Mouse (Mus musculus) midbrain, embryonic 13.5 days (tissue): ENCODE results near the gene Pdzrn4. TPM values are rescaled to one million over a fixed set of nuclear protein-coding genes. Genes with fewer than 3 reads are reported as not detected.

Source experiments
- ATAC-seq: fragments of 200-750 bp; cut with Nextera tagmentation; 2 replicates; pipeline ENCODE4 v1.8.0; 2017; ENCODE audit warnings: mild to moderate bottlenecking, moderate TSS enrichment, moderate library complexity
- H3K27ac ChIP-seq: fragments of 300-500 bp; sonication (generic); 2 replicates; pipeline ENCODE4 v1.5.1; 2015; ENCODE audit warnings: inconsistent platforms, mild to moderate bottlenecking, moderate library complexity
- H3K27me3 ChIP-seq: fragments of 300-500 bp; sonication (generic); 2 replicates; pipeline ENCODE4 v1.6.1; 2015; ENCODE audit warnings: mild to moderate bottlenecking, inconsistent platforms
- H3K36me3 ChIP-seq: fragments of 300-500 bp; sonication (generic); 2 replicates; pipeline ENCODE4 v1.6.1; 2015; ENCODE audit warnings: mild to moderate bottlenecking, inconsistent platforms
- H3K4me1 ChIP-seq: fragments of 300-500 bp; sonication (generic); replicated peaks from 2 replicates; pipeline ENCODE4 v1.6.1; 2015; ENCODE audit warnings: inconsistent platforms
- H3K4me2 ChIP-seq: fragments of 300-500 bp; sonication (generic); replicated peaks from 2 replicates; pipeline ENCODE4 v1.6.1; 2015; ENCODE audit warnings: moderate library complexity, mild to moderate bottlenecking, inconsistent platforms
- H3K4me3 ChIP-seq: fragments of 300-500 bp; sonication (generic); replicated peaks from 2 replicates; pipeline ENCODE4 v1.5.1; 2015; ENCODE audit warnings: mild to moderate bottlenecking, inconsistent platforms
- H3K9ac ChIP-seq: fragments of 300-500 bp; sonication (generic); replicated peaks from 2 replicates; pipeline ENCODE4 v1.6.1; 2015; ENCODE audit warnings: mild to moderate bottlenecking, inconsistent platforms
- H3K9me3 ChIP-seq: fragments of 300-500 bp; sonication (generic); 2 replicates; pipeline ENCODE4 v1.6.1; 2016; ENCODE audit warnings: mild to moderate bottlenecking, inconsistent platforms
- WGBS: fragments of 180-500 bp; shearing (Covaris S2); methylation state at CpG from one replicate; pipeline ENCODE4 v1.1.7; 2015; 5-methylcytosine and 5-hydroxymethylcytosine counted together
- polyA plus RNA-seq: library from polyadenylated mRNA; unstranded; fragments of >200 nt; fragmentation: Nextera tagmentation; extraction: Ambion mirVana; gene quantifications from 2 replicates; pipeline ENCODE4 v1.2.1, GENCODE M21; 2015

Gene Pdzrn4
- polyA plus RNA-seq, 1 experiment from 2014 or later = 23.8 TPM

DNA sequence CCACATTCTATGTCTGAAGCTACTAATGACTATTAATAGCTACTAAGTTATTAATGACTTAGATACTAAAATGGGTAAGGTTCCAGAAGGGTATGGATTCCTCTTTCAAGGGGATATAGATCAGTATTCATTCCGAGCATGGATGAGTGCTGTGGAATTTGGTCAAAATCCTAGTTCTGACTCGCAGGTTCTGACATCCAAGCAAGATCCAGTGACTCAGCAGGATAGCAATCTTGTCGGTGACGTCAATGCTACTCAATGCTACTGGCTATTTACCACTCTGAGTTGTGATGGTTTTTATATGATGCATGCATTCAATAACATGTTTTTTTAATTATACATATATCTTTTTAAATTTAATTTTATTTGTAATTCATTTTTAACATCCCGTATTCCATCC, 279.4 kb downstream of the Pdzrn4 start:
- H3K27ac ChIP-seq = no peak overlapping the region
- 88% methylated on average over 5 of the region's 5 CpGs for WGBS
- H3K4me2 ChIP-seq = no peak overlapping the region
- no peaks in the 10 kb centered on the region for H3K9me3 ChIP-seq
- no peaks in the 10 kb centered on the region for H3K27me3 ChIP-seq
- H3K9ac ChIP-seq = no peak overlapping the region
- no peaks in the 10 kb centered on the region for H3K36me3 ChIP-seq
- no peak overlapping the region for H3K4me3 ChIP-seq
- no peaks in the 10 kb centered on the region for H3K4me1 ChIP-seq
- no peak for ATAC-seq

DNA sequence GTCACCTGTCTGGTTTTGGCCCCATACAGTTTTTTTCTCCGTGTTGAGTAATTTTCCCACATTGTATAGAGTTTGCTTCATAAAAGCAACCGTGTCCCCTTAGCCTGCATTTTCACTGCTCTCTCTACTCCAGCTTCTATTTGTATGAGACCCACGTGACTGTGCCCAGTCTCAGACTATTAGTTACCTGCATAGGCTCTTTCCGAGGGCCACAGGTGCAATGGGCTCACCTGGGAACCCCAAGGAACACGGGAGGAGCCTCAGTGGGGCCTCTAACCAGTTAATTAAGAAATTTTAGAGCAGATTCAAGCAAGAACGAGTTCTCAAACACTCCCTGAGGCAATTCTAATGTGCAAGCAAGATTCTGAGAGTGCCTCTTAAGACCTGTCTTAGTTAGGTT, 281.7 kb downstream of the Pdzrn4 start:
- Histone ChIP-seq H3K9me3 (no peaks in the 10 kb centered on the region), H3K4me3 (no peak overlapping the region), H3K4me2 (no peak overlapping the region), H3K36me3 (no peaks in the 10 kb centered on the region), H3K9ac (no peak overlapping the region), H3K27ac (no peak overlapping the region), H3K27me3 (no peaks in the 10 kb centered on the region), H3K4me1 (no peaks in the 10 kb centered on the region)
- ATAC-seq = no peak
- WGBS = 76% methylated on average over 6 of the region's 6 CpGs

- no peaks in the 10 kb centered on the region for H3K27me3 ChIP-seq
- H3K4me1 ChIP-seq = no peaks in the 10 kb centered on the region
- H3K36me3 ChIP-seq = no peaks in the 10 kb centered on the region
- H3K4me3 ChIP-seq = no peak overlapping the region
- no peak overlapping the region for H3K4me2 ChIP-seq
- no peak overlapping the region for H3K9ac ChIP-seq
- H3K9me3 ChIP-seq = no peaks in the 10 kb centered on the region
- no peak overlapping the region for H3K27ac ChIP-seq
- ATAC-seq = no peak
- 85% methylated on average over 6 of the region's 6 CpGs for WGBS
Observed at GRCm38 (mm10) chr15:92679541-92679940, 282.9 kb downstream of the Pdzrn4 start.

DNA sequence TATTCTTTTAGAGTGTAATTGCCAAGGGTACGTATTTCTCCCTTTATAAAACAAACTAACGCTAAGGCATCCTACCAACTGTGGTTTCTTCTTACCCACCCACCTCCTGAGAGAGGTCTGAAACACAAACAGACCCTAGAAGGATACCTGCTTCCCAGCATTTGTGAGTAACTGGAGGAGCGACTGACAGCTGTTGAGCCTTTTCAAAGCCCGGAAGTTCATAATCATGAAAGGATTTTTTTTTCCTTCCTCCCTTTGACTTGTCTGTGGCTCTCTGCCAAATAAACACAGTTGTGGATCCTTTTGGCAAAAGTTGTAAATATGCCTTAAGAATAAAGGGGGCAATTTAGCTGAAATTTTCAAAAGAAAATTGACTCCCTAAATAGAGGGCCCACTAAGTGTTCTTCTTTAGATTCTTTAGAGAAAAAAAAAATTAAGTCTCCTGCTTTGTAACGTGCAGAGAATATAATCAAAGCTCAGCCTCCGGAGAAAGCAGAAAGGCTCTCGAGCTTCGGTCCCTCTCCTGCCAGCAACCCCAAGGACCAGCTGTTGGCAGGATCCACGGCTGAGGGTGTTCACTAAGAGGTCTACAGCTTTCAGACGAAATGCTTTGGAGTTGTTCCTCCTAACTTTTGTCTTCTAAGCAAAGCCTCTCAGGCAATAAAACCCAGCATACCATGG, 299.7 kb downstream of the Pdzrn4 start:
- Histone ChIP-seq H3K4me1 (peaks cover 13% of the 10 kb centered on the region; the same call in 1 of the 2 replicates), H3K27ac (no peak overlapping the region), H3K36me3 (no peaks in the 10 kb centered on the region), H3K9ac (no peak overlapping the region), H3K4me3 (no peak overlapping the region), H3K9me3 (no peaks in the 10 kb centered on the region), H3K27me3 (no peaks in the 10 kb centered on the region), H3K4me2 (no peak overlapping the region)
- no peak for ATAC-seq
- WGBS = 56% methylated on average over 10 of the region's 10 CpGs

DNA sequence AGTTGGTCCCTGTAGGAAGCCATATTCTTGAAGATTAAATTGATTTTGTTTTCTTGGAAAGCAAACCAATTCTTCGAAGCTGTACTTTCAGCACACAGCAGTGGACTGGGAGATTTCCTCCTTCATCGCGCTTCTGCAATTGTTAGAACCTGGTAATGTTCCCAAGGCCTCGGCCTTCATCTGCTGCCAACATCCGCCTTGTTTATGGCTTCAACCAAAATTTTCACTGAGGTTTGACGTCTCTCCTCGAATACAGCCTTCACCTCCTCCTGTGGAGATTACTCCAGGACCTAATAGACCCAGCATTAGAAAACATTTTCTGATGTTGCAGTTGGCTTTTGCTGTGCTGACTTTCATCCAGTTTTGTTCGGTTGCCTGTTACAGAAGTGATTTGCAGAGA, 307.5 kb downstream of the Pdzrn4 start:
- Histone ChIP-seq H3K4me3 (no peak overlapping the region), H3K4me2 (no peak overlapping the region), H3K36me3 (no peaks in the 10 kb centered on the region), H3K9ac (no peak overlapping the region), H3K27ac (no peak overlapping the region), H3K27me3 (no peaks in the 10 kb centered on the region), H3K9me3 (no peaks in the 10 kb centered on the region), H3K4me1 (no peaks in the 10 kb centered on the region)
- 61% methylated on average over 8 of the region's 8 CpGs for WGBS
- no peak for ATAC-seq

GRCm38 (mm10) chr15:92738676-92739075, 342.0 kb downstream of the Pdzrn4 start:
- no peaks in the 10 kb centered on the region for H3K27me3 ChIP-seq
- ATAC-seq = no peak
- WGBS = 86% methylated on average over 2 of the region's 2 CpGs
- no peaks in the 10 kb centered on the region for H3K9me3 ChIP-seq
- no peak overlapping the region for H3K4me3 ChIP-seq
- no peak overlapping the region for H3K27ac ChIP-seq
- H3K4me1 ChIP-seq = peaks cover 4% of the 10 kb centered on the region
- H3K4me2 ChIP-seq = no peak overlapping the region
- H3K36me3 ChIP-seq = no peaks in the 10 kb centered on the region
- H3K9ac ChIP-seq = no peak overlapping the region

GRCm38 (mm10) chr15:92739887-92740286, 343.2 kb downstream of the Pdzrn4 start:
- H3K4me2 ChIP-seq = no peak overlapping the region
- no peaks in the 10 kb centered on the region for H3K9me3 ChIP-seq
- no peak overlapping the region for H3K9ac ChIP-seq
- WGBS = 92% methylated on average over 4 of the region's 4 CpGs
- H3K4me1 ChIP-seq = peaks cover 6% of the 10 kb centered on the region
- no peak overlapping the region for H3K4me3 ChIP-seq
- ATAC-seq = no peak
- no peaks in the 10 kb centered on the region for H3K36me3 ChIP-seq
- H3K27me3 ChIP-seq = no peaks in the 10 kb centered on the region
- H3K27ac ChIP-seq = no peak overlapping the region

DNA sequence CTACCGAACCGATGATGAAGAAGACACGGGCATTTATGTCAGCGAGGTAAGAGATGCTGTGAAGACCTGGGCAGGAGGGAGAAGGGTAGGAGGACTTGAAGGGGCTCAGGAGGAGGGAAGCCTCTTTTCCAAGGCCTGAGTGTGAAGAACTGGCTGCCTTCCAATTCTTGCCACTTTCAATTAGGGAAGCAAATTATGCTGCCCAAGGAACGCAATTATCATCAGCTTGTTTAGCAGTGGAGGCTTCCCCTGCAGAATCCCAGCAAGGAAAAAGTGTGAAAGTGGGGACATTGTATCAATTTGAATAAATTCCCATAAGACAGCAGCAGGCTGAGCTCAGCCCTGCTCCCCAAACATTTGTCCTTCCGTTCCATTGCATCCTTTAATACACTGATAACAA, 346.9 kb downstream of the Pdzrn4 start:
- Histone ChIP-seq H3K27me3 (no peaks in the 10 kb centered on the region), H3K9me3 (no peaks in the 10 kb centered on the region), H3K4me3 (no peak overlapping the region), H3K36me3 (no peaks in the 10 kb centered on the region), H3K9ac (0 out of 2 replicates have a peak overlapping the region, but pooled peaks have one; percentile 14), H3K4me1 (peaks cover 6% of the 10 kb centered on the region), H3K27ac (peak overlapping the region; percentile 58), H3K4me2 (no peak overlapping the region)
- peak; percentile 77 for ATAC-seq
- WGBS = 45% methylated on average over 6 of the region's 6 CpGs

- Histone ChIP-seq H3K36me3 (no peaks in the 10 kb centered on the region), H3K9ac (no peak overlapping the region), H3K4me2 (no peak overlapping the region), H3K27ac (no peak overlapping the region), H3K4me1 (peaks cover 6% of the 10 kb centered on the region), H3K4me3 (no peak overlapping the region), H3K9me3 (no peaks in the 10 kb centered on the region), H3K27me3 (no peaks in the 10 kb centered on the region)
- WGBS = 90% methylated on average over 7 of the region's 7 CpGs
- ATAC-seq = no peak
Observed at GRCm38 (mm10) chr15:92746081-92746480, 349.4 kb downstream of the Pdzrn4 start.

DNA sequence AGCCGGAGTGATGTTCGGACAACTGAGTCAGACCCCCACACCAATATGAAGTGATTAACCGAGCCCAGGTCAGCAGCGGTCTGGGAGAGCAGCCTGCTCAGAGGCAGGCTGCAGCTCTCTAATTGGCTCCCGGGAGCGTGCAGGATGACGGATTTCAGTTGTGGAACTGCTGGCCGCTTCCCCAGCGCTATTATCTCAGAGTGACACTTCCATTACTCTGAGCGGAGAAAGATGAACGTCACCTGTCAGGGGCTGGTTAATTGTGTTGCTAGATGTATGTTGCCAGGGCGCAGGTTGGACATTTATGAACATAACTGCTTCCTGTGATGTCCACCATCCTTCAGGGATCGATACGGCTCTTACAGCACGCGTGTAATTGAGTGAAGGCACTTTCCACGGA, 355.5 kb downstream of the Pdzrn4 start:
- Histone ChIP-seq H3K27ac (peak overlapping the region; percentile 12; the same call in 1 of the 2 replicates), H3K36me3 (no peaks in the 10 kb centered on the region), H3K4me2 (0 out of 2 replicates have a peak overlapping the region, but pooled peaks have one; percentile 9), H3K9me3 (no peaks in the 10 kb centered on the region), H3K4me3 (no peak overlapping the region), H3K9ac (no peak overlapping the region), H3K4me1 (peaks cover 2% of the 10 kb centered on the region; the same call in 1 of the 2 replicates), H3K27me3 (no peaks in the 10 kb centered on the region)
- 79% methylated on average over 17 of the region's 17 CpGs for WGBS
- peak; percentile 63; the same call in 1 of the 2 replicates for ATAC-seq

DNA sequence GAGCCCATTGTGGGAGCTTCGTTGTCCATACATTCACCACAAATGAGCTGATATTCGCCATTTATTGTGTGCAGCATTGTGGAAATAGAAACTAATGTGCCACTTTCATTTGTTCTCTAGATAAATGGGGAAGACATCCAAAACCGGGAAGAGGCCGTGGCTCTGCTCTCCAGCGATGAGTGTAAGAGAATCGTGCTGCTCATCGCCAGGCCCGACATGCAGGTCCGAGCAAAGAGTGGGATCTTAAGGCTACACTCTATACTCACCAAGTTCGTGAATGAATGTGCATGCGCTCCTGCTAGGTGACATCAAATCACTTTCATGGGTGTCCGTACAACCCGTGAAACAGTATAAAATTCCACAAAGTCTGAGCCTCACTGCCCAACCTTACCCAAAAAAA, 355.9 kb downstream of the Pdzrn4 start:
- no peak overlapping the region for H3K9ac ChIP-seq
- H3K9me3 ChIP-seq = no peaks in the 10 kb centered on the region
- H3K27me3 ChIP-seq = no peaks in the 10 kb centered on the region
- H3K27ac ChIP-seq = peak overlapping the region; percentile 12; the same call in 1 of the 2 replicates
- no peaks in the 10 kb centered on the region for H3K36me3 ChIP-seq
- H3K4me1 ChIP-seq = peaks cover 7% of the 10 kb centered on the region; the same call in 1 of the 2 replicates
- ATAC-seq = no peak
- WGBS = 93% methylated on average over 13 of the region's 13 CpGs
- no peak overlapping the region for H3K4me3 ChIP-seq
- H3K4me2 ChIP-seq = no peak overlapping the region

DNA sequence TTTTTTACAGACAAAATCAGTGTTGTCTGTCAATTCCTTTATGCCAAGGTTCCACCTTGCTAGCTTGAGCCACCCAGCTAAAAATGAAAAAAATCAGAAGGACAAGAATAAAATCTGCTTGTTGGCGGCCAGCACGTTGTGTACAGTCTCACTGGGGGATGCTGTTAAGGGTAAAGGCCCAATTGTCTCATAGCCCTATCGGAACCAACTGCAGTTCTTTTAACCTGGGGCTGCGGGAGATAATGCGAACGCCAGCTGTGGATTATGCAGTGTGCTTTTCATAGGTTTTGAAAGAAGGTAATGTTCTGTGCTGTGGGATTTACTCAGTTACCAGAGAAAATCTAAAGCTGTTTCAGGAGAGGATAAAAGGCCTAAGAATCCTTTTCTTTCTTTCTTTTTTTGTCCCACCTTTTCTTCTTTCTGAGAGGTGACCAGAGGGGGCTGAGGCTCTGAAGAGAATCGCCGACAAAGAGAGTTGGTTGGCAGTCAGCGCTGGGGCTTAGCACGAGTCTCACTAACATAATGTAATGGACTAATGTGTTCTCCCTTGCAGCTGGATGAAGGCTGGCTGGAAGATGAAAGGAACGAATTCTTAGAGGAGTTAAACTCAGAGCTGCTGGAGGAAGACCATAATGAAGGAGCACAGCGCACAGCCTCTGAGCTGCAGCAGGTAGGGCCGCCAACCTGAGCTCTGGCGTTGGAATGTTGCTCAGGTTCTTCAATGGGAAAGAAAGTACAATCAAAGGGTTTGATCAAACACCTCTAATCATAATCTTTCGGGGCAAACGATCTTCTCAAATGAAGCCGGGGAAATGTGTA, 360.6 kb downstream of the Pdzrn4 start:
- no peak overlapping the region for H3K4me3 ChIP-seq
- WGBS = 23% methylated on average over 17 of the region's 17 CpGs
- H3K27ac ChIP-seq = peak overlapping the region; percentile 14; the same call in 1 of the 2 replicates
- no peaks in the 10 kb centered on the region for H3K9me3 ChIP-seq
- H3K36me3 ChIP-seq = no peaks in the 10 kb centered on the region
- no peaks in the 10 kb centered on the region for H3K27me3 ChIP-seq
- H3K9ac ChIP-seq = no peak overlapping the region
- no peak overlapping the region for H3K4me2 ChIP-seq
- ATAC-seq = peak; percentile 79
- peaks cover 8% of the 10 kb centered on the region; the same call in 1 of the 2 replicates for H3K4me1 ChIP-seq
